Mouse (Mus musculus) frontal cortex, postnatal 25 days (tissue): Measurements from ENCODE around the gene Arl5c.

Experiments used
- DNase-seq, 2 experiments: peaks; one replicate each; pipeline ENCODE4 v3.0.0; 2022; ENCODE audit warnings: low spot score in 2 of 2

Arl5c gene

DNA sequence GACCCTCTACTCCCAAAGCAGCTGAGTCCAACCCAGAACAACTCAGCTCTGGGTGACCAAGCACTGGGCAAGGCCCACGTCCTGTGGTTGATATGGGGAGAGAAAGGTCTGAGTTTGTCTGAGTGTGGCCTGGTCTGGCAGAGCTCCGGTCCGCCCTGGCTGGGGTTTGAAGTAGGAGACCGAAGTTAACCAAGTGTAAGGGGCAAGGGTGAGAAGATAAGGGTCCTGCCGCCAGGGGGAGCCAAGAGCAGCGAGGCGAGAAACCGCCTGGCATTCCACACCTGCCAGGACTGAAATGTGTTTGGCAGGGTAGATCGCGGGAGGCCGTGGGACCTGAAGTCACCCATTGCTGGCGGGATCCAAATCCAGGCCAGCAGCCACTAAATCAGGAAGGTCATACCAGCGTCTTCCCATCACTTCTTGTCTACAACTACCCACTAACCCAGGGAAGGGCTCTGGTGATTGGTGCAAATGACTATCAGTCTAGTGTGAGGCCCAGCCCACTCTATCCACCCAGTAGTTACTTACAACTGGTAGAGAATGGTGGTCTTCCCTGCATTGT, 1.4 kb downstream of the Arl5c start:
- DNase-seq, result no peak

DNA sequence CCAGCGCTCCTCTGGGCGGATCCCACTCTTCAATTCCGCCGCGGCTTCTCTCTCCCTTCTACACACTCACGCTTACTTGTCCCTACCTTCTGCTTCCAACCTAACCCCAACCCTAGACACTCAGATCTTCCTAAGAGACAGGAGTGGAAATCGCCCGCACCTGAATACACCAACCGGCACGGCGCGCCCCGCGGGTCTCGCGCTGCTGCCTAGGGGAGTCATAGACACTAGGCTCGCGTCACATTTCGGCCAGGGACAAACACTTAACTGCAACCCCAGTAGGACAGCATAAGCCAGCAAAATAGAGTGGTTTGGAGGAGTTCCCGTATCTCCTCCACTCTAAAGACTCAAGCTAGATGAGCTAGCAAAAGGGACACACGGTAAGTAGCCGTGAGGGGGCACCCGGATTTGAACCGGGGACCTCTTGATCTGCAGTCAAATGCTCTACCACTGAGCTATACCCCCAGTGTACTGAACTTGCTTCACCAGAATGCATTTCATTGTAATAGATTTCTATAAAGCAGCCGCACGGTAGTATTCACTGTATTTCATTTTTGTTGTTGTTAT, 7.4 kb downstream of the Arl5c start:
- DNase-seq, result peak; percentile 84 to 86

DNA sequence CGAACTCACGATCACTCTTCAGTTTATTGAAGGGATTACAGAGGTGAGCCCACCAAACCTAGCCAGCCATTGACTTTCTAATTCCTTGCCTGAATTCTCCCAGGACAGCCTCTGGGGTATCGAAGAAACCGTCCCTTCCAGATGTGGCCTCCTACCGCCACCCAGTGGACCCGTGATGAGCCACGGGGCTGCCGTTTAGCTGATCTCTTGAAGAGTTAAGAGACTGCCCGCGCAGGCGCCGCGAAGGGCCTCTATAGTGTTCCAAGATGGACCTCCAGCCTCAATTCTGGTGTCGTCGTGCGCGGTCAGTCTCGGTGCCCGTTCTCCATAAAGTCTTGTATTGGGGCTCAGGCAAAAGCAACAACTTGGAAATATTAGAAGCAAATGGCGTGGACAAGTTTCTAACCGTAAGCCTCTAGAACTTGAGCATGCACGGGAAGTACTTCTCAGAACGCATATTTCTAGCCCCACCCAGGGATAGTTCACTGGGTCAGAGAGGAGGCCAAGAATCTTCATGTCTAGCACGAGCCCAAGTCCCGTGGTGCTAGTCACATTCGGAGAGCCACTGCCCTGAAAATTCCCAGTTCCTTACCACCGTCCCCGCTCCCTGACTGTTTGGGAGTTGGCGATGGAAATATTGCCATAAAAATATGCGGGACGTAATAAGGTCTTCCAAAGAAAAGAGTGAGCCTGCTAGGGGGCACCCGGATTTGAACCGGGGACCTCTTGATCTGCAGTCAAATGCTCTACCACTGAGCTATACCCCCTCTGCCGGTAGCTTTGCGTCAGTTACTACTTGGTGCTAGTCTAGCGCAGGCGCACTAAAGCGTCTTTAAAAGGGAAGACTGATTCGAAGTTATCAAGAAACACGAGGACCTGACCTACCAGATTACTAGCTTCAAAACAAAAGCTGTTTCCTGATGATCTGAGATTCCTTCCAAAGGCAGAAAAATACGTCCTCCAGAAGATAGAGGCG, 8.1 kb downstream of the Arl5c start:
- DNase-seq, result peak; percentile 99

DNA sequence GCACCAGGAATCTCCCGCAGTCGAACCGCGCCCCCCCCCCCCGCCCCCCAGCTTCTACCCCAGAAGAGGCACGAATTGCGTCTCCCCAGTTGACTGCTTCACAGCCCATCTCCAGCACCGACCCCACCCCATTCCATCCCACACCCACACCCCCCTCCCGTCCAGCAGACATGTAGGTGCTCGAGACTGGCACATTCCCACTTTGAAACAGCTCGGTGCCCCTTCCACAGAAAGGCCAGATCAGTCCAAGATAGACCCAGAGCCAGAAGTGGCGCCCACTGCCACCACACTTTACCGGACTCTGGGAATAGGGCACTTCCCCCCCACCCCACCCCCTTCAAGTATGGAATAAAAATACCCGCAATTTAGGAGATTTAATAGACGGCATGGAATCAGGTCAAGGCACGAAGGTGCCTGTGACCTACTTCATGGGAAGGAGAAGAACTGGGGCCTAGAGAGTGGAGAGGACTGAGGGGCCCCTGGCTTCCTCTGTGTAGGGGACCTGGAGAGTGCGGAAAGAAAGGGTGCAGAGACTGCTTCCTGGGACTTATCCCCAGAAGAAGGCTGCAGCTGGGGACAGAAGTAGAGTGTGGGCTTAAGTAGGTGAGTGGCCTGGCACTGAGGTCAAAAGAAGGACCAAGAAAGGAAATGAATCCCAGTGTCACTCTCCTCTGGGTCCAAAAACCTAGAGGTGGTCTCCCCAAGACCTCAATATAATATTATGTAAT, 9.1 kb downstream of the Arl5c start:
- DNase-seq, result no peak

DNA sequence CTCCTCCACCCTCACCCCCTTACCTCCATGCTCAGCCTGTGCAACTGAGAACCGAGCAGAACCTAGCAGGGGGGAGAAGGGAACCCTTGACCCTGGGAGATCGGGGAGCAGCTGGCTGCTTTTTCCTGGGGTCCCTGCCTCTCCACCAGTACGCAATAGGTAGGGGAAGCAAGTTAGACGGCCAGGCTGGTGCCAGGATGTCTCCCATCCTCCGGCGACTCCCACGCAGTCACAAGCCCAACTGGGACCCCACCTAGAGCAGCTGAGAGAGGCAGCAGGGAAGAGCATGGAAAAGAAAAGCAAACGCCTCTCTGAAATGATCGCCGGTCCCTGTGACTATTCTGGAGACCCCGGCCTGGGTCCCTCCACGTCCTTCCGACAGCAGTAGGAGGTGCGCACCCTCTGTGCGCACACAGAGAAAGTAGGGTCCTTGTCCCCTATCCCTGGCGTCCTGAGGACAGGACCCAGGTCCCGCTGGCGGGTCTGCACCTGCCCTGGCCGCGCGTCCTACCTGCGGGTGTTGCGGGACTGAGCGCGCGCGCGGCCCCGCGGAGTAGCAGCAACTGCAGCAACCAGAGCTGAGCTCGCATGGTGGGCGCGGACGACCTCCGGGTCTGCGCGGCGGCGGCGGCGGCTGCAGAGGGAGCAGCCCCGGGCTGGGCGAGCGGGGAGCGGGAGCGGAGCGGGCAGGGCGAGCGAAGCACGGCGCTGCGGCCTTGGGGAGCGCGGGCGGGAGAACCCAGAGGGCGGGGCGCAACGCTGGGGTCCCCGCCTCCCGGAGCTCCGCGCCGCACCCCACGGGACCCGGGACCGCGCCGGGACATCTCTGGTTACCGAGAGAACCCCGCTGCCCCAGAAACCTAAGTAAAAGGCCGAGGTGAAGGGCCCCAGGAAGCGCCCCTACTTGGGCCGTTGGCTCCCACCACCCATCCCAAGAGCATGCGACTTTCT, 10.0 kb downstream of the Arl5c start, which contains the start of gene Plxdc1:
Plxdc1 (minus strand) TSS at position 718 of the 951 bp plus-strand sequence.
- DNase-seq, result no peak

DNA sequence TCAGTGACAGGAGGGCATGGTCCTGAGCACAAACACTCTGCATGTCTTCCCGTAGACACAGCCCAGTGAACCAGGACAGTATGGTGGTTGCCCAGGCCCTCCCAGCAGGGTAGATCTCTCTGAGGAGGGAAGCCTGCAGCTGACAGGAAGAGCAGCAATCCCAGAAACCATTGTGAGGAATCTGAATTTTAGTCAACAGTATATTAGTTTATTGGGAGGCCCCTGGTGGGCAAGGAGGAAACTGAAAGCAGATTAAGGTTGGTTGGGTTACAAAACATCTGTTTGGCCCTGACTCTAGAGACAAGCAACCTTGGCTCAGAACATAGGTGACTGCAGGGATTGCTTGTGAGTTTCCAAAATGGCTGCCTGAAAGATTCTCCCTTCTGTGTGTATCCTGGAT, 12.0 kb downstream of the Arl5c start:
- no peak for DNase-seq

DNA sequence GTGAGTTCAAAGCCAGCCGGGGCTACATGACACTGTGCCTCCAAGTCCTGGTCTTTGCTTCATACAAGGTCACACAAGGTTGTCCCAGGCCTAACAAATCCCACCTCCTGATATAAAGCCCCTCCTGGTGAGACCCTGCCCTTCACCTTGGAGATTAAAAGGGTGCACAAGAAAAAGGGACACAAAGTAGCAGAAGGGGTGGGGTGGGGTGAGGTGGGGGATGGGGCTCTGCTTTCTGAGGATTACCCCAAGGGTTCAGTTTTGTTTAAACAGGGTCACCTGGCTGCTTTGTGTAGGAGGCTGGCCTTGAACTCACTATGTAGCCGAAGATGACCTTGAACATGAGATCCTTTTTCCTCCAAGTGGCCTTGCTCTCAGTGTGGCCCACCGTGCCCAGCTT, 12.5 kb downstream of the Arl5c start:
- DNase-seq, result no peak

DNA sequence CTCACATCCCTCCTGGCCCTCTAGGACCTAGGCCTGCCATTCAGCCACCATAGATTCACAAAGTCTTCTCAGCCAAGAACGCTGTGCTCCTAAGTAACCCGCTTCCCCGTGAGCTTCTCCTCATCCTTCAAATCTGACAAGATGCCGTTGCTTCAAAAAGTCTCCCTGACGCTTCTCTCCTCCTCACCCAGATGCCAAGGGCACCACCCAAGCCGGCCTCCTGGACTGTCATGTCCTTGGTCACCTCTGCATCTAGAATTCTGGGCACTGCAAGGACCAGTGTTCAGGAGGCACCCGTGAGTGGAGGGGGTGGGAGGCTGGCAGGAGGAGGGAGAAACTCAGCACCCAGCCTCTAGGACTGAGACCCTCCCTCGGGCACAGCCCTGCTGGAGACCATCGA, 13.3 kb downstream of the Arl5c start:
- DNase-seq, result no peak

DNA sequence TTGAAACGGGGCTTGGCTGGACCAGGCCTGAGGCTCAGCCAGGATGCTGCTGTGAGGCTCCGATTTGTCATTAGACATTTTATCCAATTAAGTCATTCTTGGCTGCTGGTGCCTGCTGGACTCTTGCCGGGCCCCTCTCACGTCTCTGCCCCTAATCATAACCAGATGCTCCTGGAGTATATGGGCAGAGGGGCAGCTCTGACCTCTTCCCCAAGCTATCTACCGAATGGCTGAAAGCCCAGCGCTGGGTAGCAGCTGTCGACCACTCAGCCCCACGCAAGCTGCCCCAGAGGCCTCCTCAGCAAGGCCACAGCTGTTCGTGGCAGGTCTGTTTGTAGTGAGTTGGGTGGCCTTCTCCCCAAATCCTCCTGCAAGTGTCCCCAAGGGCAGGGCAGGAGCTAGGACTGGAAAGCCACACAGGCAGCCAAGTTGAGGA, 15.4 kb downstream of the Arl5c start:
- DNase-seq, result no peak

DNA sequence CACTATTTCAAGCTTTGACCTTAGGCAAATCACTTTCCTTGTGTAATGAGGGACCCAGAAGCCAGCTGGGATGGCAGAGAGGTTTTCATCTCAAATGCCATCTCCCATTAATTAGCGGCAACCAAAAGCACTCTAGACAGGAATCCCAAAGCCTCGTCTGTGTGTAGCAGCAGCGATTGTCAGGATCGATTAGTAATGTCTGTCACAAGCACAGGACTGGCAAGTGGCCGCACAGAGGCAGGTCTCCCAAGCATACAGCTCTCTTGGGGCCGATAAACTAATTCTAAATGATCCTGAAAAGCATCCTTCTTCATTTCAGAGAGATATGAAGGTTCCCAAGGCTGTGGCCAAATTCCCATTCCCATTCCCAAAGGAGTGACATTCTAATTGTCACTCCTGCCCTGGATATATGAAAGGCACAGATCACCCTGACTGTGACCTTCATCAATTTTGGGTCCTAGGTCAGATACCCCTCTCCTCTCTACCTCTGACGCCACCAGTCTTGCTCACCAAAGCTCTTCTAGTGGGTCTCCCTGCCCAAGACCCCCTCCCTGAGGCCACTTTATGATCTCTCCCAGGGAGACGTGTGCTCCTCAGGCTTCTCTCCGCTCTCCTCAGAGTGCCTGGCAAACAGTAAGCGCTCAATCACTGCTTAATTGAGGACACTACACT, 16.0 kb downstream of the Arl5c start:
- DNase-seq, result no peak

DNA sequence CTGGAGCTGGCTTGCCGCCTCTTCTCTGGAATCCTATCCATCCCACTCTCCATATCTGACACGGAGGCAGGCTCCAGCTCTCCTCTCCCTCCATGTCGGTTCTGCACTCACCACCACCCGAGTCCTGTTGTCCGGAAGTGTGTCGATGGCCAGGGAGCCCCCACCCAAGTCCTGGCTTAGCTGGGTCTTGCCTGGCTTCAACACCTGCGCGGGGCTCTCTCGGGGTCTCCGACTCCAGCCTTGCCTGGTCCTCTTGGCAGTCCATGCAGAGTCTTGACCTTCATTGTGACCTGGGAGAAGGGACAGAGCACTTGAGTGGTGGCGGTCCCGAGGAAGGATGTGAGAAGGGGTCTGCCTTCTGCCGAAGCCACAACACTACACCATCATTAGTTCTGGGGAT, 17.6 kb downstream of the Arl5c start:
- DNase-seq, result no peak

DNA sequence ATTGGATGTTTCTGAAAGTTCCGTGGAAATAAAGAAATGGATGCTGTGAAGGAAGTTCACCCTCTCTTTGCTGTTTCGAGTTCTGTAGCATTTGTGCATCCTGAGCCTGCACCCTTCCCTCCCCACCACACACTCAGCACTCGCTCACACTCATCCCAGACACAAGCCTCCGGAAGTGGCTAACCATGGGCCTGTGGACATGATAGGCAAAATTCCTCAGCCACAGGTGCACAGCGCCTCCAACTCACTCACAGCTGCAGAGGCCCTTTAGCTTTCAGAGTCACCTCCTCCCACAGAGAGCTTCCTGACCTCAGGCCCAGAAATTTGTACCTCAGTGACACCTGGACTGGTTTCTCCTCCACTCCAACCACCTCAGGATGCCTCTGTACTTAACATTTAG, 18.2 kb downstream of the Arl5c start:
- DNase-seq, result no peak

DNA sequence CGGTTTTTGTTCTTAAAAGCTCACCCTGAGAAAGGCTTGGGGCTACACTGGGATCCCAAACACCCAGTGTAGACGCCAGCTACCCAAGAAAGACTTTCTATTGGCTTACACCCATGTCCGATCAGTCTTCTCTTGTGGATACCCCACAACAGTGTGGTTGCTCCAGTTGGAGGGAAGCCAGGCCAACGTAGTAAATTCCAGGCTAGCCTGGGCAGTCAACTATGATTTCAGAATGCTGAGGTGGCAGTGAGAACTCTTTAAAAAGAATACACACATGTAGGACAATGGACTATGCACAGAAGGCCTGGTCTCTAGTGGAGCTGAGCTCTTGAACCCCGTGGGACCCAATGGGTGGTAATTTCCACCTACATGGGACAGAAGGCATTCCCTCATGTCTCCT, 21.2 kb downstream of the Arl5c start:
- no peak for DNase-seq

DNA sequence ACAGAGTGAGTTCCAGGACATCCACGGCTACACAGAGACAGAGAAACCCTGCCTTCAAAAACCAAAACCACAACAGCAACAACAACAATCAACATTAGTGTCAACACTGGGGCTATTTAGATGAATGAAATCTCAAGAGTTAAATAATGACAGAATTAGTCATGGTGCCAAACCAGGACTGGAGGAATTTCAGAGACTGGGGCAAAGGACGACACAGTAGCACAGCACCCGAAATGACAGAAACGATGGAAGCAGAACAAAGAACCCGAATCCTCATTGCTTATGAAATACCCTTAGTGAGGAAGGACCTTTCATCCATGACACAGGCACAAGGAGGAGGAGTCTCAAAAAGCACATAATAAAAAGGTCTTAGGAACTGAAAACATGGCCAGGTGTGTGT, 21.8 kb downstream of the Arl5c start:
- no peak for DNase-seq

DNA sequence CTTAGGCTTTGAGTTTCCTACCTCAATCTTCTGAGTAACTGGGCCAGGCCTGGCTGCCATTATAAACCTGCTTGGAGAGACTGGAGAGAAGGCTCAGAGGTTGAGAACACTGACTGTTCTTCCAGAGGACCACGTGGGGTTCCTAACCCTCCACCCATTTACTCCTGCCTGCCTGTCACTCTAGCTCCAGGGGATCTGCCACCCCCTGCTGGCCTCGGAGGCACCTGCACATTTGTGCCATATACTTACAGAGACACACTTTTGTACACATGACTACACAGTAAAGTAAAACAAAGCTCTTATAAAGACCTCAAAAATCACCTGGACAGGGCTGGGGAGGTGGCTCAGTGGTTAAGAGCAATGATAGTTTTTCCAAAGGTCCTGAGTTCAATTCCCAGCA, 23.5 kb downstream of the Arl5c start:
- no peak for DNase-seq

DNA sequence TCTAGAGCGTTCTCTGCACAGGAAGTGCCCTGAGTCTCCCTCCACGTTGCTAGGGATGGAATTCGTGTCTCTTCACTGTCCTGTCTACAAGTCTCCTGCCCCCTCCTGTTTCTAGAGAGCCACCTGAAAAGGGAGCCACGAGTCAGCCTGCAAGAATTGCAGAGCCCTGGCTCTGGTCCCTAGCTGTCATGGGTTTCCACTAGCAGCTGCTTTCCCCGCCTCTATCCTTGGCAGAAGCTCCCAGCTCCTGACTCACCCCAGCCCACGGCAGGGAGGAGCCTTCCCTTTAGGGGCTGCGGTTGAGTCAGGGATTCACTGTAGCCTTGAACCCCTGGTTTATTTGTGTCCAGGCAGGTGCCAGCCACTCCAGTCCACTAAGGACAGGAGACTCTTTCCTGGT, 24.7 kb downstream of the Arl5c start:
- peak; percentile 56 to 75 for DNase-seq

DNA sequence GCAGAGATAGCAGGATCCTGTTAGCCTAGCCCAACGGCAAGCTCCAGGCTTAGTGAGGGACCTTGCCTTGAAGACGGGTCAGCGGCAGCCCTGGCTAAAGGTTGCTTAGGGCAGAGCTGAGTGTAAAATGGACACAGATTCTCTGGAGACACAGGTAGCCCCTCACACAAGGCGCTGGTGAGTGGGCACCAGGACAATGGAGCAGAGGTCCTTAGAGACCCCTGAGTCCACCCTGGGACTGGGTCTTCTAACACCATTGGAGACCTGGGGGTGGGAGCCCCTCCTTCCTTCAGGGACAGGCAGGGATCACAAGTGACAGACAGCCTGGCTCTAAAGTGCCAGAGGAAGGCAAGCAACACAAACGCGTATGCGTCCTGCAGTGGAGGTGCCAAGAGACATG, 25.2 kb downstream of the Arl5c start:
- no peak for DNase-seq

DNA sequence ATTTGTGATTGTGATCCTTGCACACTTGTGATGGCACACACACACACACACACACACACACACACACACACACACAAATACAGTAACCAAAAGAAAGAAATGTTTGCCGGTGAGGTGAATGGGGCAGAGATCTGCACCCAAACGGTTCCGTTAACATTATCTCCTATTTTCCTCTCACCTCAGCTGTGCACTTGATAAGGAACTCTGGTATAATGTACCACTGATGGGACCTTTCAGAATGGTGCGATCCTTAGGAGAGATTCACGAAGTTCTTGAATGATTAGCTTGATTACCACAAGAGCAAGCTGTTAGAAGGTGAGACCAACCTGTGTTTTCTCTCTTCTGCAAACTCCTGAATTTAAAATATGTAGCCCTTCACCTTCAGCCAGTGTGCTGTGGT, 27.6 kb downstream of the Arl5c start:
- DNase-seq, result no peak

DNA sequence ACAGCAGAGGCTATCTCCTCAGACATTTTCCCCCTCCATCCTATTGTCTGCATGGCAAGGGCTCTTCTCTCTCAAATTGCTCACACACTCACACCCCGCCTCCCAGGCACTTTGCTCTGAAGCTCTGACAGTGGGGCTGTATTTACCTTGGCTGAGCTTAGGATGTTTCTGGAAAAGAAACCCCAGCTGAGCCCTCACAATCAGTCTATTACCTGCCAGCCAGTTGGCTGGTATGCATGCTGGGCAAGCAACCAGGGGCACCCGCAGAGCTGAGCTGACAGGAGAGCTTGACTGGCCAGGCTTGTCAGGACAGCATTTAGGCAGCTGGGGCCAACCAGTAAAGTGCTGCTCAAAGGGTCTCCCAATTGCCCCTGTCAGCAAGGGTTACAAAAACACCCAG, 28.9 kb downstream of the Arl5c start:
- DNase-seq, result no peak

DNA sequence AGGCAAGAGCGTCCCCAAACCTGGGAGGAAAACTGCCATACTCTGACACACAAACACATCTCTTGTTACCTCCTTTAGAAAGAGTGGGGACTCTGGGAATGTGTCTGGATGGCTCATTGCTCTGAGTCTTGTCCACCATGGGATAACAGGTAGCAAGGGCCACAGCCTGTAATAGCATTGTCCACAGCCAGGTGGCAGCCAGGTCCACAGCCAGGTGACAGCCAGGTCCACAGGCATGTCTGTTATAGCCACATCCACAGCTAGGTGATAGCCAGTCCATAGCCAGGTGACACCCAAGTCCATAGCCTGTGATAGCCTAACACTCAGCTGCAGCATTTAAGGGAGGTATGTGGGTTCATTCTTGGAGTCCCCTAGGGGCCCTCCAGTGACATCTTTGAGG, 35.1 kb downstream of the Arl5c start:
- no peak for DNase-seq

DNA sequence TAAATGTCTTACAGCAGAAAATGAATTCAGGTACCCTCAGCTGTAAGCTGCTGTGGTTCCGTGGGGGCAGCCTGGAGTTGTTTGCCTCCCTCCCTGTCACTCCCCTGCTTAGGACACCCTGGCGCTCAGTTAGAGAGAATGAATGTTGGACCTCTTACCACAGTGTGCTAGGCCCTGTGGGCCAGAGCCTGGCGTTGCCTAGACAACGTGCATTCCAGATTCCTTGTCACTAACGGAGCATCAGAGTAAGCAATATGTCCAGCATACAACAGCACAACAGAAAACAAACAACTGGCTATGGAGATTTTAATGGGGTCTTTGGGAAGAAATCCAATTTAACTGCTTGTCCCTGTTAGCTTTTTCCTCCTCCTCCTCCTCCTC, 36.7 kb downstream of the Arl5c start:
- DNase-seq, result no peak
